Mouse (Mus musculus): Measurements from ENCODE around the gene A630089N07Rik. TPM values are rescaled to one million over a fixed set of nuclear protein-coding genes. Genes with fewer than 3 reads are reported as not detected.
"Not testable (repeated sequence)": the region's sequence is repeated elsewhere in the genome, so short reads cannot be mapped to it uniquely, and the experiment has no call there.

Gene A630089N07Rik
- total RNA-seq (2021) = 1 to 10 TPM; 6.4 to 9.4 TPM
- long read RNA-seq, experiment 1 = 0 reads
- long read RNA-seq, experiment 2, partial matches to known transcripts = 2 of 3 reads
- long read RNA-seq, experiment 2, other reads (novel, unspliced or antisense) = 1 of 3 reads

DNA sequence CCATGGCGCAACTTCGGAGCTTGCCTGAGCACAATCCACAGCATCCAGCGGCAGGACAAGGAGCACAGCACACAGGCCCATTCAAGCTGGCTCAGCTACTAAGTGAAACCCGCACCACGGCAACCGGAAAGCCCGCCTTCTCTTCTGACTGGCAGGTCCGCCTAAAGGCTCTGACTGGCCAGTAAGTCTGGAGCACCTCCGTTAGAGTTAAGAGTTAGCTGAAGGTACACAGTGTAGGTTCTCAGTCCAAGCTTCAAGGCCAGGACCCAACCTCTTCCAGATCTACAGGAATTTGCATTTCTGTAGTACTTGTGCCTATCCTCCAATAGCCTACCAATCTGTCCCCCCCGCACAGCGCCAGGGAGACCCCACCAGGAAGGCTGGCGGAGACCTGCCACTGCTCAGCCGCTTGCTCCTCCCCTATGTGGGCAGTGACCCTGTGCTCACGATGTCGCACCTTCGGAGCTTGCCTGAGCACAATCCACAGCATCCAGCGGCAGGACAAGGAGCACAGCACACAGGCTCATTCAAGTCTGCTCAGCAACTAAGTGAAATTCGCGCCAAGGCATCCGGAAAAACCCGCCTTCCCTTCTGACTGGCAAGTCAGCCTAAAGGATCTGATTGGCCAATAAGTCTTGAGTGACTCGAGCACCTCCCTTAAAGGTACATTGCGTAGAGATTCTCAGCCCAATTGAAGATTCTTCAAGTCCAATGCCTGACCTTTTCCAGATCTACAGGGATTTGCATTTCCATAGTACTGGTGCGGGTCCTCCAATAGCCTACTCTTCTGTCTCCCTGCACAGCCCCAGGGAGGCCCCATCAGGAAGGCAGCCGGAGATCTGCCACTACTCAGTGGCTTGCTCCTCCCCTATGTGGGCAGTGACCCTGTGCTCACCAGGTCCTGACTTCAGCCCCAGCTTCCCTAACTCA, at the start of gene A630089N07Rik:
TSS of gene A630089N07Rik (minus strand) at position 562 of the 930 bp plus-strand sequence.
- peak; percentile 73 for DNase-seq (ENCODE audit: low spot score in 2 of 2)

DNA sequence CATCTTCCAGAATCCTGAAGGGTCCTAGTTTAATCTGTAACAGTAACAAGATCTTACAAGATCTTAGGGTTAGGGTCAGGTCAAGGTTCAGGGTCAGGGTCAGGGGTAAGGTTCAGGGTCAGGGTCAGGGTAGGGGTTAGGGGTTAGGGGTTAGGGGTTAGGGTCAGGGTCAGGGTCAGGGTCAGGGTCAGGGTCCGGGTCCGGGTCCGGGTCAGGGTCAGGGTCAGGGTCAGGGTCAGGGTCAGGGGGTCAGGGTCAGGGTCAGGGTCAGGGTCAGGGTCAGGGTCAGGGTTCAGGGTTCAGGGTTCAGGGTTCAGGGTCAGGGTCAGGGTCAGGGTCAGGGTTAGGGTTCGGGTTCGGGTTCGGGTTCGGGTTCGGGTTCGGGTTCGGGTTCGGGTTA, 24.9 kb upstream of the A630089N07Rik start:
- DNase-seq (ENCODE audit: low spot score in 2 of 2) = no peak

DNA sequence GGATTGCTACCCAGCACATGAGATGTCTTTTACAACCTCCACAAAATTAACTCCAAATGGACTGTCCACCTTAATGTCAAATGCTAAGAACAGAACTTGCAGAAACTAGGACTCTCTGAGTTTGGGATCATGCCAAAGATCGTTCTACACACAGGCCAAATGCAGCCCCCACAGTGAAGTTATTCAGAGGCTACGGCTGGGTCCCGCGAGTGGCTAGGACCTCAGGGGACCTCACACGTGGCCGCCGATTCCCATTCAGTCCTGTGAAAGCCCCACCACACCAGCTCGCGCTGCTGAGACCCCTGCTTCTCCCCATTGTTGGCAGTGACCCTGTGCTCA, 731 bp downstream of the A630089N07Rik start:
- DNase-seq (ENCODE audit: low spot score in 2 of 2) = not testable (repeated sequence)

DNA sequence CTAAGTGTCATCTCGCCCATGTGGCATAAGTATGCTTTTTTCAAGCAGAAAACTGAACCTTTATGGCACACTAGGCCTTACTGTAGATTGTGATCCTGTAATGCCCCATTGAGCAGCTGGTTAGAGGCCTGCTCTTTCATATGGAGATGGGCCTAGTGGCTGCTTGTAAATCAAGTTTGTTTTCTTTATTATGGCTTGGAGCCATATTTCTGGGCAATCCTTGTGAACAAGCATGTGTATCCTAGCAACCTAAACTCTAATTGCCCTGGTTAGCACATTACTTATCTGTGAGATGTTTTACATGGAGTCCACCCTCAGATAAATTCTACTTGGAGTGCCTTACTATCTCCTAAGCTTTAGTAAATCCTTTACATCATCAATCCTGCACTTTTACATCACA, 1.1 kb downstream of the A630089N07Rik start:
- not testable (repeated sequence) for DNase-seq (ENCODE audit: low spot score in 2 of 2)

DNA sequence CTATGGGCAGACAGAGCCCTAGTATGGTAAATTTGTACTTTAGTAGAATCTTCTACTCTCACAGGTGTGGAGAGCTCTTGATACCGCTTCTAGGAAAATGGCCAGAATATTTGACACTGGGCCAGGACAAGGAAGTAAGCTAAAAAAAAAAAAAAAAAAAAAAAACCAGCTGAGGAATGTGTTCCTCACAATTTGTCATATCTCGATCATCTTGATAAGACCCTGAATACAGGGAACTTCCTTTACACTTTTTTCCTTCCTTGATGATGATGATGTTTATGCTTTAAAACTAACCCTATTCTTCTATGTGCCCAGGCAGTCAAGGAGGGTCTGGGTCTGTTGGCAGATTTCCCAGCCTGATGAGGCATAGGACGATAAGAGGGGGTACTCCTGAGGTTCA, 2.9 kb downstream of the A630089N07Rik start:
- not testable (repeated sequence) for DNase-seq (ENCODE audit: low spot score in 2 of 2)

DNA sequence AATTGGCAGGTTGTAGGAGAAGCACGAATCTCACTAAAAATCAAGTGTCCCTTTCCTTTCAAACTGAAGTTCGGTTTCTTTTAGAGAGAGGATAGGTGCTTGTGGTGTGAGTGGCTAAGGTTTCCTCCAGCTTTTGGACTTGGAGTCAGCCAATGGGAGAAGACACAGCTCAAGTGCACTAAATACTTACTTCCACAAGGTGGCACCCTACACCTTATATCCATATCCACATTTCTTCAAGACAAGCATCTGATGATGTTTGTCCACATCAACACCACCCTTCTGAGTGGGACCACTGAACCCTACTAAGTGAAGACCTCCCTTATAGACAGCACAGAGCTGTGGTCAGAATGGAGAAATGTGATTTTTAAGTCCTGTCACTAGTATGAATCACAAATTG, 40.6 kb downstream of the A630089N07Rik start:
- DNase-seq (ENCODE audit: low spot score in 2 of 2) = peak in 1 of 2 experiments; percentile 11

DNA sequence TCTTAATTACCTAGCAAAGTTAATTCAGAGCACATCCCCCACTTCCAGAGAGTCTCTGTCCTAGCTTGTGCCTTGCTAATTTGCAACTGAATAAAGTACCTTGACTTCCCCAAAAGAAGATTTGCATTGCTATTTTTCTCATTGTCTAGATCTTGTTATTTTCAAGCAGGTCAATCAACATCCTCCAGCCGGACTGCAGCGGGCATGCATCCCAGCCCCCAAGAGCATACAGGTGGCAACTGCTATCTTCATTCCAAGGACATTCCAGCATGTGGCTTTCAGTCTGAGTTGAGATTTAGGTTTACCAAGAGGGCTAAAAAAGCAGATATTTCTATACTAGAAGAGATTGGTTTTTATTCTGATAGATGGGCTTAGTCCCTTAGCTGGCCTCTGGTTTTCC, 47.3 kb downstream of the A630089N07Rik start:
- DNase-seq (ENCODE audit: low spot score in 2 of 2) = not testable (repeated sequence)

DNA sequence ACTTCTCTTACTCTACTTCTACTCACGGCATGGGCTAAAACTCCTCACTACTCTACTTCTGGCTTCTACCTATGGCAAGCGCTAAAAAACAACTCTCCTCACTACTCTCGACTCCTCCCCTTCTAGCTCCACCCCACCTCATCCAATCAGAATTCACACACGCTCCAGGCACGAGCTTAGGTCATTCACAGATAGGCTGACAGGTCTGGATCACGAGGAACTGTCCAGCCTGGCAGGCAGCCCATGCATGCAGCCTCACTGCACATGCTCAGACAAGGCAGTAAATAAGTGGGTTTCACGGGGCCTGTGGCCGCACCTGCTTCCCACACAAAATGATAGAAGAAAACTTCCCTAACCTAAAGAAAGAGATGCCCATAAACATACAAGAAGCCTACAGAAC, 56.1 kb downstream of the A630089N07Rik start:
- DNase-seq (ENCODE audit: low spot score in 2 of 2) = not testable (repeated sequence)

DNA sequence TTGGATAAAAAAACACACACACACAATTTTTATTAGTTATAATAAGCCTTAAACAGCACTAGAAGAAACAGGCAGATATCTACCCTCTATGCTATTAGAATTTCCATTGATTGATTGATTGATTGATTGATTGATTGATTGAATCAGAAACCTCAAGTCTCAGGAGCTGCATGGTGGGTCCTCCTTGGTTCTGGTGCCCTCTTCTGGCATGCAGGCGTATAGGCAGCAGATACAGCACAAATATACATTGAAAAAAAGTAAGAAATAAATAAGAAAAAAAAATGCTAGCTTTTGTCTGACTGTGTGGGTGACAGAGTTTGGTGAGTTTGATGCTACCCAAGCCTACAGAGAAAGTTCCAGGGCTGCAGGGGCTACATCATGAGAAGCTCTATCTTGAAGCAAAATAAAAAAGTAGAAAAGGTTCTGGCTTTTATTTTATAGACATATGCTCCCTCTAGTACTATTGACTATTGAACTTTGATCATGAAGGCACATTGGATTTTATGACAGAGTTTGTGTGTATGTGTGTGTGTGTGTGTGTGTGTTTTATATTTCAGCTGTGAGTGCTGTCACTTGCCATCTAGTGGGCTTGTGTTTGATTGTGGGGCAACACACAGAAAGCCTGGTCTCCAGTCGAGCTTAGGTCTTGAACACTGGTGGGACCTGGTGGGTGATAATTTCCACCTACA, 59.4 kb downstream of the A630089N07Rik start:
- DNase-seq (ENCODE audit: low spot score in 2 of 2) = no peak

DNA sequence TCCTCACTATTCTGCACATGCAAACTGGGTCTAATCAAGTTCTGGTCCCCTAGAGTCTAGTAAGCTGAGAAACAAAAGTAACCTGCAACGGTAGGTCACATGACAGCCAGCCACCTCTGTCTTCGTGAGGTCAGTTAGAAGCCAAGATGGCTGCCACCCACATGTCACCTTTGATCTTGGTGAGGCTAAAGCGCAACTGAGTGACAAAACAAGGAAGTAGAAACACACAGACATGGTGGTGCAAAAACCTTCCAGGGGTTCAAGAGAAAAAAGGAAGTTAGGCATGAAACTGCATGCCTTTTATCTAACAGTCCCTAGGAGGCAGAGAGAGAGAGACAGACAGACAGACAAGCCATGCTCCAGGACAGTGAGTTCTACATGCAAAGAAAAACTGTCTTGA, 60.2 kb downstream of the A630089N07Rik start:
- DNase-seq (ENCODE audit: low spot score in 2 of 2) = no peak

DNA sequence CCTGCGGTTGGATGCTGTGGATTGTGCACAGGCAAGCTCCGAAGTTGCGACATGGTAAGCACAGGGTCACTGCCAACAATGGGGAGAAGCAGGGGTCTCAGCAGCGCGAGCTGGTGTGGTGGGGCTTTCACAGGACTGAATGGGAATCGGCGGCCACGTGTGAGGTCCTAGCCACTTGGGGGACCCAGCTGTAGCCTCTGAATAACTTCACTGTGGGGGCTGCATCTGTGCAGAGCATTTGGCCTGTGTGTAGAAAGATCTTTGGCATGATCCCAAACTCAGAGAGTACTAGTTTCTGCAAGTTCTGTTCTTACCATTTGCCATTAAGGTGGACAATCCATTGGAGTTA, 84.9 kb downstream of the A630089N07Rik start:
- DNase-seq (ENCODE audit: low spot score in 2 of 2) = not testable (repeated sequence)

DNA sequence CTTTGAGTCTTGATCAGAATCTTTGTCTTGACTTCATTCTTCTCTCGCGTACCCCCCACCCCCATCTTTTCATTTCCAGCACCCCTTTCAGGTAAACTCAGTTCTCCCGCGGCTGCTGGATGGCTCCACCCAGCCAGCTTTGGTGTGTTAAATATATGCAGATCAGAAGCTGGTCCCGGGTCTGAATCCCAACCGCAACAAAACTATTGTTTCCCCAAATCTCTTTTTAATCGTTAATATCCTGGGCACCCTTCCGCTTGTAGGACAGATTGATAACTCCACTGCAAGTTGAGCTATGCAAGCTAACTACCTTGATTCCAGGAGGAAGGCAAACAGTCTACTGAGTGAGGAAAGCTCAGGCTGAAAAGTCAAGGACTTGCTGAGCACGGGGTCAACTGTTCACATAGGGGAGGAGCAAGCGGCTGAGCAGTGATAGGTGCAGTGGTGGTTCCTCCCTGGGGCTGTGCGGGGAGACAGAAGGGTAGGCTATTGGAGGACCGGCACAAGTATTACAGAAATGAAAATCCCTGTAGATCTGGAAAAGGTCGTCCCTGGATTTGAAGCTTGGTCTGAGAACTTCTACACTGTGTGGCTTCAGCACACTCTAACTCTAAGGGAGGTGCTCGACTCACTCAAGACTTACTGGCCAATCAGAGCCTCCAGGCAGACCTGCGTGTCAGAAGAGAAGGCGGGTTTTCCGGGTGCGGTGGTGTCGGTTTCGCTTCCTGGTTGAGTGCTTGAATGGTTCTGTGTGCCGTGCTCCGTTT, 85.5 kb downstream of the A630089N07Rik start, which contains the start of gene B230307C23Rik:
TSS of gene B230307C23Rik (plus strand) at position 700 of the 767 bp plus-strand sequence.
- DNase-seq (ENCODE audit: low spot score in 2 of 2) = peak; percentile 71 to 73

DNA sequence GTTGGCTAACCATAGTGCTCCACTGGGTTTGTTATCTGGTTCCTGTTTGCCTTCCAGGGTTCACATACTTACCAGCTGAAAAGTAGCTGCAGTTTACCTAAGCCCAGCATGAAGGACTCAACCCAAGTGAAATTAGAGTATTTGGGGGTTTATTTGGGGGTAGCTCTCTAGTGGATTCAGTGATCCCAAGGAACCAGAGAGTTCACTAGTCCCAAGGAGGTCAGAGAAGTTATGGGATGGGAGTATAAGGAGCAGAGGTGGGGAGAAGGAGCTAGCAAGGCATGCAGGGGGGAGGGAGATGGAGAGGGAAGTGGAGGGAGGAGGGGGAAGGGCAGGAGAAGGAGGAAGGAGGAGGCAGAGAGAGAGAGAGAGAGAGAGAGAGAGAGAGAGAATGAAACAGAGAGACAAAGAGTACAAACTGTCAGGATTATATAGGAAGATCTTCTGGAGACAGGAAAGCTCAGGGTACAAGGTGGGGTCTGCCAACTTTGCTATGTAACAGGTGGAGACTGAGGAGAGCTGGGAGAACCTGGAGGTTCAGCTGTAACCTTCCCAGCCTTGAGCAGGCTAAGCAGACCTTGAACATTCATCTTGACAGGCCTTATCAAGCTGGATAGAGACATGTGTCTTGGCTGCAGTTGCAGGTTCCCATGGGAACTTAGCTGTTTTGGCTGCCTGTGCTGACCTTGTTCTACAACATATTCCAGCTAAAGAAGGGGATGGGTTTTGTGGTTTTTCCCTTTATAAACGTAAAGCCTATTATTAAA, 86.2 kb downstream of the A630089N07Rik start:
- DNase-seq (ENCODE audit: low spot score in 2 of 2) = peak; percentile 14 to 24

DNA sequence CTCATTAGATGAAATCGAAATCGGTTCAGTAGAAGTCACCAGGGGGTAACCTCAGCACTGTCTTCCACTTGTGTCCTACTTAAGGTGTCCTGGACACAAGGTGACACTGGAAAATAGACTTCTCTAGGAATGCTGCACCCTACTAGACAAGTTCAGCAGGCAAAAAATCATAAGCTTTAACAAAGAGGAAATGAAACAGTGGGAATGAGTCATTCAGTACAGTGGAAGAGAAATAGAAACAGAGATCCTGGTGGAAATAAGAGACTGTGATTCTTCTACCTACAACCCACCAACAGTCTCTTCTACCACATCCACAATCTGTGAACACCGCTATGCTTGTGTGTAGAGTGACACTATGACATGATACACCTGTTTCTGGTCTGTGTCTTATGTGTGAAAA, 89.8 kb downstream of the A630089N07Rik start:
- not testable (repeated sequence) for DNase-seq (ENCODE audit: low spot score in 2 of 2)

DNA sequence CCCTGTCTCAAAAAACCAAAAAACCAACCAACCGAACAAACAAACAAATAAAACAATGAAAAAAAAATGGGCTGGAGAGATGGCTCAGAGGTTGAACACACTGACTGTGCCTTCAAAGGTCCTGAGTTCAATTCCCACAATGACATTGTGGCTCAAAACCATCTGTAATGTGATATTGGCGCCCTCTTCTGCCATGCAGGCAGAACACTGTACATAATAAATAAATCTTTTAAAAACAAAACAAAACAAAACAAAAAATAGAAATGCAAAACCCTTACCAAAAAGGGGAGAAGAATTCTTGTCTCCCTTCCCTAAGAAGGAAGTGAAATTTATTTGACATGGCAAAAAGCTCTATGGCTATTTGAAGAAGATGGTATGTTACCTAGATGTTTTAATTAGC, 90.7 kb downstream of the A630089N07Rik start:
- no peak for DNase-seq (ENCODE audit: low spot score in 2 of 2)

DNA sequence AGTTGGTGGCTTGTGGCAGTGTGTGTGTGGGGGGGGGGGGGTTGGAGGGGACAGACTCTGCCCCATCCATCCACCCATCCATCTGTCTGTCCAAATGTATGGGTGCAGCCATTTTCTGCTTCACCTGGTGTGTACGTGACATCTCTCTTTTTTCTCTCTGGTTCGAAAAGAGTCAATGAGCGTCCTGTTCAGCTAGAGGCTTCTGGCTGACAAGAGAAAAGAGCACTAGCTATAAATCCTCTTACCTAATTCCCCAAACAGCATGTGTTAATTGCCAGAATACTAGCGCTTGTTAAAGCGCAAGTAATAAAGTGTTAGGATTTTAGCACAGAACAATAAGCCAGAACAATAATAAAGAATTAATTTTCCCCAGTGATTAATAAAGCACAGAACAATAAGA, 97.7 kb downstream of the A630089N07Rik start:
- no peak for DNase-seq (ENCODE audit: low spot score in 2 of 2)

DNA sequence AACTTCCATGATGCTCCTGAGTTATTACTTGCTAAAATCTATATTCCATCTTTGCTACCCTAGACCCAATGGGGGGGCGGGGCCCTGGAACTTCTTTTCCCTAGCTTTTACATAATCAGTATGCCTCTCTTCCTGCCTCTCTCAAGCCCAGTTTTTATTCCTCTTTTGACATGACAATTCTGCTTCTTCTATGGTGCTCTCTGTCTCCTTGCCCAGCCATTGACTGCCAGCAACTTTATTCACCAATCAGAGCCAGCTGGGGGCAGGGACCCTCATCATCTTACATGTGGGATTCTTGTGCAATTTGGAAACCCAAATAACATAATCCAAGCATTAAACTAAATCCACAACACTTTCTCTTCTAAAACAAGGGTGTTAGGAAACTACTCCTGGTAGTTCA, 100.9 kb downstream of the A630089N07Rik start:
- no peak for DNase-seq (ENCODE audit: low spot score in 2 of 2)

DNA sequence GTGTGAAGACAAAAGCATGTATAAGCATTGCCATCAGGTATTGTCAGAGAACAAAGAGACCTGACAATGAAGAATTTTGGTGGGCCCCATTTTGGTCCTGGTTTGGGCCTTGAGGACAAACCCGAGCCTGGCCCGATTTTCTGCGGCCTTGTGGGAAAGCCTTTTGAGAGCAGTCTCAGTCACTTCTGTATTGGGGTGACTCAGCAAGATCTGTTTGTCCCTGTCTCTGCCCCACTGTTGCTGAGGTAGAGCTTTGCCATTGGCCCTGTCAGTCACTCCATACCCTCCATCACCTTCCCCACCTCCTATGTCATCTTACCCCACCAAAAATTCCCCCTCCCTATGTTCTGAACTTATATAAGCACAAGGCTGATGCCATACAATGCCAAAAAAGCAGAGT, 104.5 kb downstream of the A630089N07Rik start:
- no peak for DNase-seq (ENCODE audit: low spot score in 2 of 2)

DNA sequence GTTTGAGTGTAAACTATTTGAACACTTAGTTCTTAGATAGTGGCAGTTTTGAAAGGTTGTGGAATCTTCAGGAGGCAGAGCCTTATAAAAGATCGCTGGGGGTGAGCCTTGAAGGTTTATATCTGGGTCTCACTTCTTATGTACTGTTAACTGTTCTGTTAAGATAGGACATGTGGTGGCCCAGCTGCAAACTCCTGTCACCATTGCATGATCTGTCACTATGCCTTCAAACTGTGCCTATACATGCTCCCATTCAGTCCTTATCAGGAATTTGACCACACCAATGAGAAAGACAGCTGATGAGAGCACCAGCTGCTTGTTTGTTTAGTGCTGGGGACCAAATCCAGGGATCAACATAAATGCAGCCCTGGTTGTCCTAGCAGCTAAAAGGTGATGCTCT, 105.0 kb downstream of the A630089N07Rik start:
- DNase-seq (ENCODE audit: low spot score in 2 of 2) = no peak

DNA sequence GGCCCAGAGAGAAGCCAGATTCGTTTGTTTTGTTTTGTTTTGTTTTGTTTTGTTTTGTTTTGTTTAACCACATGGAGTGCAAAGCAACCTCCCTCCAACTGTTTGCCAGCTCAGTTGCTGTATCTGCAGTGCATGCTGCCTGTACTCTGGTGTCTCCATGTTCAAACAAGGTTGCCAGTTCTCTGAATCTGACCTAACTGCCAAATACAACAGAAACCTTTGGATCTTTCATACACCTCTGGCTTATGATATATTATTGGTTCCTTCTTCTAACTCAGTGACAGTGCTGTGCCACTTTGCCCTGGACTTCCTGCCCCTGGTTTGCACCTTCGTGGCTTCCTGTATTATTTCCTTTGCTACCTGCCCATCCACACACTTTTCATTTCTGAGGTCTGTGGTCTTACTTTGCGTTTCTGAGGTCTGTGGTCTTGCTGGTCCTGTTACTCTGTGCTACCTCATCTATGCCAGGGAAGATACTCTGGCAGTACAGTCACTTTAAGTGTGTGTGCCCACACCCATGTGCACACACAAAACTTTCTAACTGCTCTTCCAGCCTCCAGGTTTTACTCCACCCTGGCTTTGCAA, 118.2 kb downstream of the A630089N07Rik start:
- DNase-seq (ENCODE audit: low spot score in 2 of 2) = no peak

Data from adrenal gland, adult 18-20 months (tissue).